Mouse (Mus musculus) monocyte, adult 2 months (primary cell): ENCODE results near the gene Ppdpf.
"Not testable (repeated sequence)": the region's sequence is repeated elsewhere in the genome, so short reads cannot be mapped to it uniquely, and the experiment has no call there.

Experiments
- DNase-seq, 2 experiments: peaks; one replicate each; pipeline ENCODE4 v3.0.0; 2022; ENCODE audit warnings: low spot score in 2 of 2, low read depth in 1 of 2

The Ppdpf gene

GRCm38 (mm10) chr2:181159091-181159514 is 27.9 kb upstream of the Ppdpf start:
- no peak for DNase-seq

- DNase-seq: no peak
Observed at GRCm38 (mm10) chr2:181159771-181160170, 27.3 kb upstream of the Ppdpf start.

GRCm38 (mm10) chr2:181160821-181161220 is 26.2 kb upstream of the Ppdpf start:
- DNase-seq: no peak

GRCm38 (mm10) chr2:181166469-181166868 is 20.6 kb upstream of the Ppdpf start:
- DNase-seq: no peak

GRCm38 (mm10) chr2:181174646-181175045 is 12.4 kb upstream of the Ppdpf start:
- DNase-seq: no peak

GRCm38 (mm10) chr2:181178015-181178414 is 9.0 kb upstream of the Ppdpf start:
- DNase-seq: no peak

GRCm38 (mm10) chr2:181178471-181178870 is 8.6 kb upstream of the Ppdpf start:
- no peak for DNase-seq

- no peak for DNase-seq
Observed at GRCm38 (mm10) chr2:181180898-181181297, 6.1 kb upstream of the Ppdpf start.

- peak; percentile 54 to 68 for DNase-seq
Observed at GRCm38 (mm10) chr2:181186635-181187034, 412 bp upstream of the Ppdpf start.

GRCm38 (mm10) chr2:181188681-181189080 is 1.6 kb downstream of the Ppdpf start:
- no peak for DNase-seq

GRCm38 (mm10) chr2:181189321-181189720 is 2.3 kb downstream of the Ppdpf start:
- no peak for DNase-seq

GRCm38 (mm10) chr2:181191385-181191784 is 4.3 kb downstream of the Ppdpf start:
- DNase-seq: not testable (repeated sequence)

- DNase-seq: no peak
Observed at GRCm38 (mm10) chr2:181191936-181192335, 4.9 kb downstream of the Ppdpf start.

- no peak for DNase-seq
Observed at GRCm38 (mm10) chr2:181193044-181193443, 6.0 kb downstream of the Ppdpf start.

- no peak for DNase-seq
Observed at GRCm38 (mm10) chr2:181196628-181197300, 9.7 kb downstream of the Ppdpf start.

- no peak for DNase-seq
Observed at GRCm38 (mm10) chr2:181201606-181202005, 14.6 kb downstream of the Ppdpf start.

- no peak for DNase-seq
Observed at GRCm38 (mm10) chr2:181202422-181202821, 15.4 kb downstream of the Ppdpf start, which contains the start of gene Ptk6. Ptk6 (minus strand) TSS chr2:181202789.

- DNase-seq: no peak
Observed at GRCm38 (mm10) chr2:181202886-181203285, 15.8 kb downstream of the Ppdpf start.

GRCm38 (mm10) chr2:181205678-181206077 is 18.6 kb downstream of the Ppdpf start:
- DNase-seq: no peak

GRCm38 (mm10) chr2:181206118-181206517 is 19.1 kb downstream of the Ppdpf start:
- DNase-seq: no peak

GRCm38 (mm10) chr2:181212389-181213020 is 25.5 kb downstream of the Ppdpf start:
- DNase-seq: no peak

GRCm38 (mm10) chr2:181213021-181213445 is 26.0 kb downstream of the Ppdpf start, which contains the start of gene Srms:
Srms (minus strand) TSS chr2:181213185.
- no peak for DNase-seq

- DNase-seq: no peak
Observed at GRCm38 (mm10) chr2:181216037-181216436, 29.0 kb downstream of the Ppdpf start.
